Mouse (Mus musculus) limb, embryonic 15.5 days (tissue): ENCODE measurements around the gene Pkn3. TPM values are rescaled to one million over a fixed set of nuclear protein-coding genes. Genes with fewer than 3 reads are reported as not detected.
"Not testable (repeated sequence)": the region's sequence is repeated elsewhere in the genome, so short reads cannot be mapped to it uniquely, and the experiment has no call there.

Experiments used
- ATAC-seq: fragments of 200-750 bp; cut with Nextera tagmentation; 2 replicates; pipeline ENCODE4 v1.8.0; 2017; ENCODE audit warnings: low read depth, moderate TSS enrichment; ENCODE audit not compliant: insufficient number of reproducible peaks, low FRiP score, low TSS enrichment
- H3K27ac ChIP-seq: fragments of 300-500 bp; sonication (generic); 2 replicates; pipeline ENCODE4 v1.5.1; 2015; ENCODE audit warnings: moderate library complexity, mild to moderate bottlenecking, inconsistent platforms
- H3K27me3 ChIP-seq: fragments of 300-500 bp; sonication (generic); 2 replicates; pipeline ENCODE4 v1.6.1; 2015; ENCODE audit warnings: inconsistent platforms
- H3K36me3 ChIP-seq: fragments of 300-500 bp; sonication (generic); 2 replicates; pipeline ENCODE4 v1.6.1; 2015; ENCODE audit warnings: inconsistent platforms
- H3K4me1 ChIP-seq: fragments of 300-500 bp; sonication (generic); 2 replicates; pipeline ENCODE4 v1.6.1; 2015; ENCODE audit warnings: inconsistent platforms
- H3K4me2 ChIP-seq: fragments of 300-500 bp; sonication (generic); 2 replicates; pipeline ENCODE4 v1.6.1; 2015; ENCODE audit warnings: mild to moderate bottlenecking, inconsistent platforms
- H3K4me3 ChIP-seq: fragments of 300-500 bp; sonication (generic); 2 replicates; pipeline ENCODE4 v1.5.1; 2015; ENCODE audit warnings: mild to moderate bottlenecking, inconsistent platforms
- H3K9ac ChIP-seq: fragments of 300-500 bp; sonication (generic); 2 replicates; pipeline ENCODE4 v1.6.1; 2015; ENCODE audit warnings: inconsistent platforms
- H3K9me3 ChIP-seq: fragments of 300-500 bp; sonication (generic); 2 replicates; pipeline ENCODE4 v1.6.1; 2016; ENCODE audit warnings: inconsistent platforms
- WGBS: fragments of 180-500 bp; shearing (Covaris S2); methylation state at CpG from one replicate; pipeline ENCODE4 v1.1.7; 2015; 5-methylcytosine and 5-hydroxymethylcytosine counted together
- polyA plus RNA-seq: library from polyadenylated mRNA; unstranded; fragments of >200 nt; fragmentation: Nextera tagmentation; extraction: Ambion mirVana; gene quantifications from 2 replicates; pipeline ENCODE4 v1.2.1, GENCODE M21; 2015

The Pkn3 gene
- polyA plus RNA-seq, 1 experiment from 2014 or later = 8.6 TPM

- WGBS = 85% methylated on average over 3 of the region's 3 CpGs
- H3K9ac ChIP-seq = no peak overlapping the region
- no peak for ATAC-seq
- peaks cover 7% of the 10 kb centered on the region; the same call in 1 of the 2 replicates for H3K36me3 ChIP-seq
- H3K4me2 ChIP-seq = no peak overlapping the region
- no peaks in the 10 kb centered on the region for H3K27me3 ChIP-seq
- H3K27ac ChIP-seq = no peak overlapping the region
- H3K4me3 ChIP-seq = no peak overlapping the region
- H3K9me3 ChIP-seq = no peaks in the 10 kb centered on the region
- H3K4me1 ChIP-seq = 0 out of 2 replicates have a peak, but pooled peaks cover 5% of the 10 kb centered on the region
Observed at GRCm38 (mm10) chr2:30049831-30050230, 27.7 kb upstream of the Pkn3 start.

- no peaks in the 10 kb centered on the region for H3K36me3 ChIP-seq
- no peak overlapping the region for H3K27ac ChIP-seq
- no peaks in the 10 kb centered on the region for H3K27me3 ChIP-seq
- H3K4me2 ChIP-seq = no peak overlapping the region
- no peak overlapping the region for H3K4me3 ChIP-seq
- no peak overlapping the region for H3K9ac ChIP-seq
- ATAC-seq = no peak
- H3K9me3 ChIP-seq = no peaks in the 10 kb centered on the region
- WGBS = 37% methylated on average over 6 of the region's 6 CpGs
- H3K4me1 ChIP-seq = 0 out of 2 replicates have a peak, but pooled peaks cover 5% of the 10 kb centered on the region
Observed at GRCm38 (mm10) chr2:30051992-30052761, 25.3 kb upstream of the Pkn3 start.

- H3K27me3 ChIP-seq, H3K36me3 ChIP-seq, H3K4me2 ChIP-seq, H3K27ac ChIP-seq, H3K4me1 ChIP-seq, H3K9me3 ChIP-seq, H3K9ac ChIP-seq, H3K4me3 ChIP-seq, ATAC-seq: not testable (repeated sequence)
- 90% methylated on average over 3 of the region's 3 CpGs for WGBS
Observed at GRCm38 (mm10) chr2:30055310-30055709, 22.2 kb upstream of the Pkn3 start.

- WGBS = 81% methylated on average over 3 of the region's 3 CpGs
Observed at GRCm38 (mm10) chr2:30056736-30057135, 20.7 kb upstream of the Pkn3 start.

GRCm38 (mm10) chr2:30057223-30057904, 20.1 kb upstream of the Pkn3 start, which contains the start of gene Set:
Gene Set, plus strand, starts transcription at chr2:30057378.
- no peaks in the 10 kb centered on the region for H3K27me3 ChIP-seq
- no peak within 1 kb of the TSS for H3K4me3 ChIP-seq
- 0 out of 2 replicates have a peak, but pooled peaks cover 9% of the 10 kb centered on the region for H3K4me1 ChIP-seq
- 33% methylated on average over 12 of the region's 12 CpGs for WGBS
- H3K27ac ChIP-seq = no peak within 1 kb of the TSS
- H3K9ac ChIP-seq = no peak within 1 kb of the TSS
- H3K4me2 ChIP-seq = no peak within 1 kb of the TSS
- no peaks in the 10 kb centered on the region for H3K36me3 ChIP-seq
- no peak for ATAC-seq
- no peaks in the 10 kb centered on the region for H3K9me3 ChIP-seq

More at GRCm38 (mm10) chr2:30056736-30057135, 20.7 kb upstream of the Pkn3 start:
- H3K4me3 ChIP-seq = no peak overlapping the region
- no peak overlapping the region for H3K4me2 ChIP-seq
- no peaks in the 10 kb centered on the region for H3K27me3 ChIP-seq
- H3K36me3 ChIP-seq = no peaks in the 10 kb centered on the region
- 0 out of 2 replicates have a peak, but pooled peaks cover 8% of the 10 kb centered on the region for H3K4me1 ChIP-seq
- no peaks in the 10 kb centered on the region for H3K9me3 ChIP-seq
- H3K9ac ChIP-seq = no peak overlapping the region
- no peak overlapping the region for H3K27ac ChIP-seq
- ATAC-seq = no peak

GRCm38 (mm10) chr2:30058418-30058817, 19.1 kb upstream of the Pkn3 start:
- no peaks in the 10 kb centered on the region for H3K36me3 ChIP-seq
- no peaks in the 10 kb centered on the region for H3K27me3 ChIP-seq
- H3K4me3 ChIP-seq = no peak overlapping the region
- no peak overlapping the region for H3K27ac ChIP-seq
- 61% methylated on average over 5 of the region's 5 CpGs for WGBS
- H3K4me1 ChIP-seq = peaks cover 13% of the 10 kb centered on the region
- no peak overlapping the region for H3K9ac ChIP-seq
- H3K9me3 ChIP-seq = no peaks in the 10 kb centered on the region
- no peak overlapping the region for H3K4me2 ChIP-seq
- ATAC-seq = no peak

GRCm38 (mm10) chr2:30061215-30062166, 16.0 kb upstream of the Pkn3 start:
- Histone ChIP-seq H3K4me2 (peak overlapping the region; percentile 85), H3K9me3 (no peaks in the 10 kb centered on the region), H3K36me3 (no peaks in the 10 kb centered on the region), H3K27ac (peak overlapping the region; percentile 91), H3K4me1 (peaks cover 34% of the 10 kb centered on the region), H3K4me3 (peak overlapping the region; percentile 53), H3K27me3 (no peaks in the 10 kb centered on the region), H3K9ac (peak overlapping the region; percentile 41)
- WGBS = 7% methylated on average over 37 of the region's 37 CpGs
- ATAC-seq = peak; percentile 24; the same call in 1 of the 2 replicates

GRCm38 (mm10) chr2:30062249-30063093, 15.0 kb upstream of the Pkn3 start:
- 0% methylated on average over 40 of the region's 40 CpGs for WGBS
- H3K9ac ChIP-seq = peak overlapping the region; percentile 41
- peak overlapping the region; percentile 85 for H3K4me2 ChIP-seq
- no peaks in the 10 kb centered on the region for H3K9me3 ChIP-seq
- H3K4me3 ChIP-seq = peak overlapping the region; percentile 53
- H3K27ac ChIP-seq = peak overlapping the region; percentile 91
- no peaks in the 10 kb centered on the region for H3K36me3 ChIP-seq
- H3K27me3 ChIP-seq = no peaks in the 10 kb centered on the region
- H3K4me1 ChIP-seq = peaks cover 34% of the 10 kb centered on the region
- ATAC-seq = no peak

GRCm38 (mm10) chr2:30063235-30063634, 14.2 kb upstream of the Pkn3 start:
- Histone ChIP-seq H3K4me2 (peak overlapping the region; percentile 85), H3K27ac (peak overlapping the region; percentile 91), H3K36me3 (peaks cover under 1% of the 10 kb centered on the region; the same call in 1 of the 2 replicates), H3K4me3 (peak overlapping the region; percentile 53), H3K9me3 (no peaks in the 10 kb centered on the region), H3K9ac (peak overlapping the region; percentile 41), H3K4me1 (peaks cover 40% of the 10 kb centered on the region), H3K27me3 (no peaks in the 10 kb centered on the region)
- no peak for ATAC-seq
- 5% methylated on average over 8 of the region's 8 CpGs for WGBS

- Histone ChIP-seq H3K4me2 (peak overlapping the region; percentile 85), H3K9me3 (no peaks in the 10 kb centered on the region), H3K4me3 (peak overlapping the region; percentile 53), H3K27ac (peak overlapping the region; percentile 91), H3K4me1 (peaks cover 42% of the 10 kb centered on the region), H3K27me3 (no peaks in the 10 kb centered on the region), H3K36me3 (peaks cover 6% of the 10 kb centered on the region; the same call in 1 of the 2 replicates), H3K9ac (no peak overlapping the region)
- ATAC-seq = no peak
- WGBS = 3% methylated on average over 3 of the region's 3 CpGs
Observed at GRCm38 (mm10) chr2:30063791-30064190, 13.7 kb upstream of the Pkn3 start.
